Mouse (Mus musculus) left cerebral cortex, postnatal 4 days (tissue): Measurements from ENCODE around the gene Hoxd11. TPM values are rescaled to one million over a fixed set of nuclear protein-coding genes. Genes with fewer than 3 reads are reported as not detected.

ENCODE experiments used
- DNase-seq: peaks from one replicate; pipeline ENCODE4 v3.0.0-alpha.2; 2022
- intact Hi-C: fragments of 180-260 bp; cut with DNase I; formaldehyde crosslinking; loops from one replicate; pipeline ENCODE4 v1.15.1; 2025
- total RNA-seq, 2 experiments: library from RNA; stranded (reverse); gene quantifications; 2 replicates each; pipeline ENCODE4 v1.2.3; 2021

Gene Hoxd11
- not detected for total RNA-seq

DNA sequence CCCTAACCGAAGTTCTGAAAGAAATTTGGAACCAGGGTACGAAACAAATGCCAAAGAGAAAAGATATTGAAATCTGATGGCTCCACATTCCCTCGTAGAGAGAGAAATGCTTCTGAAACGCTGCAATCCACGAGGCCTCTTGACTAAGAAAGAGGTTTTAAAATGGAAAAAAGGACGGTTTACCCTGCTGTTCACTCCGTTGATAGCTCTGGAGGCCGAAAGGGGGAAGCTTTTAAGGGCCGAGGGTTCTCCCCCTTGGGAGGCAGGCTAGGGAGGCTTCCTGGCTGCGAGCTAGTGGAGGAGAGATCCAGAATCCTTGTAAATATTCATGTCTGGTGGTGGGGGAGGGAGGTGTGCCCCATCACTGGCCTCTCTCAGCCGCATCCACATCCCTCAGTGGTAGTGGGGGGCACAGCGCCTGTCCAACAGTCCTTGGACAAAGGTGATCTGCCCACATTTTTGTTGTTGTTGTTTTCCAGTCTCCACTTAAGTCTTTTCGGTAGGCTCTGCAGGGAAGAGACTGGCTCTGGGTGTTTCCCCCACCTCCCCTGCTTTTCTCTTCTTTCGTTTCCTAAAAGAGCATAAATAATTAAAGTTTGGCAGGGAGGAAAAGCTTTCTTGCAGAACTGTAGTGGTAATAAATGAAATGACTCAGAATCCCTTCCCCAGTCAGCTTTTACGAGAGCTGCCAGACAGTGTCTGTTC is at the start of gene Hoxd11:
Hoxd11 (plus strand) TSS at position 667 of the 705 bp plus-strand sequence.
- DNase-seq: no peak
- intact Hi-C loops: no loop called here

DNA sequence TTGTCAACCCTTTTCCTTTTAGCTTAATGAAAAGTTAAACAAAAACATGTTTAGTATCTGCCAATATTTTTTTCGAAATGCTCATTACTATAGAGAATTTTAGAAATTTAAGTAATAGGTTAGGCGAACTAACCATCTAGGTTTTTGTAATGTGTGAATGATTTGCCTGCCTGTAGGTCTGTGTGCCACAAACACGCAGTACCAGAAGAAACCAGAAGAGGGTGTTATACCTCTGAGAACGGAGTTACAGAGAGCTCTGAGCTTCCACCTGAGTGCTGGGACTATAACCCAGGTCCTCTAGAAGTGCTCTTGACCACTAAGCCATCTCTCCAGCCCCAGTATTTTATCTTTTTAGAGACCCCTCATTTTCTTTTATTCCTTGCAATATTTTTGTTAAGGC is 43.9 kb upstream of the Hoxd11 start:
- no peak for DNase-seq
- intact Hi-C loops: no loop called here

DNA sequence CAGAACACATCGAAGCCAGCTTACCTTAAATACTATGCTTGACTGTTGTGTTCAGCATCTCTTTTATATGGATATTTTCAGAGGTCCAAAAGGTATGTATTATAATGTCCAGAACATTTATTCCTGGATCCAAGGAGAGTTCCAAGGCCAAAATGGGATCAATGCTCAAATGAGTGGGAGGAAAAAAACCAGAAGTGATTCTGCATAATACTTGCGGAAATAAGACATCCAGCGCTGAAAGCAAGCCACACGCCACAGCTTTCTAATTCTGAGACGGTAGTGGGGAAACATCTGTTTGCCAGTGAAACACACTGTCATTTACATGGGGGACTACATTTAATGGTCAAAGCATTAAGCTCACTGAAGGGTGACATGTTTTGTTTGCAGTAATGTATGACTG is 36.9 kb upstream of the Hoxd11 start:
- intact Hi-C loops: no loop called here
- DNase-seq: no peak

DNA sequence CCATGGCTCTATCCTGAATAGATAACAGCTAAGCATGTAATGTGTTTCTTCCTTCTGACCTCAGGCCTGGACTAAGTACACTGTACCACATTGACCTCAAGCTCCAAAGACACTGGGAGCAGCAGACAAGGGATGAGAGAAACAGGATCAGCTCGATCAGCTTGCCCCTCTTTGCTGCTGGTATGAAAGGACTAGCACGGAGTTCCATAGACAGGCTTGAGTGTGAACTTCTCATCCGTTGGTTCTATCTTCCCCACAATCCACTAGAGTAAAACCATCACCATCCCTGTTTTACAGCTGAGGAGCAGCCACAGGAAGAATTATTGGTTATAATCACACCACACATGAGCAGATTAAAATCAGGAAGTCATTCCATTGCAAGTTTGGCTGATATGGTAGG is 33.7 kb upstream of the Hoxd11 start:
- DNase-seq: no peak
- intact Hi-C loops: no loop called here

DNA sequence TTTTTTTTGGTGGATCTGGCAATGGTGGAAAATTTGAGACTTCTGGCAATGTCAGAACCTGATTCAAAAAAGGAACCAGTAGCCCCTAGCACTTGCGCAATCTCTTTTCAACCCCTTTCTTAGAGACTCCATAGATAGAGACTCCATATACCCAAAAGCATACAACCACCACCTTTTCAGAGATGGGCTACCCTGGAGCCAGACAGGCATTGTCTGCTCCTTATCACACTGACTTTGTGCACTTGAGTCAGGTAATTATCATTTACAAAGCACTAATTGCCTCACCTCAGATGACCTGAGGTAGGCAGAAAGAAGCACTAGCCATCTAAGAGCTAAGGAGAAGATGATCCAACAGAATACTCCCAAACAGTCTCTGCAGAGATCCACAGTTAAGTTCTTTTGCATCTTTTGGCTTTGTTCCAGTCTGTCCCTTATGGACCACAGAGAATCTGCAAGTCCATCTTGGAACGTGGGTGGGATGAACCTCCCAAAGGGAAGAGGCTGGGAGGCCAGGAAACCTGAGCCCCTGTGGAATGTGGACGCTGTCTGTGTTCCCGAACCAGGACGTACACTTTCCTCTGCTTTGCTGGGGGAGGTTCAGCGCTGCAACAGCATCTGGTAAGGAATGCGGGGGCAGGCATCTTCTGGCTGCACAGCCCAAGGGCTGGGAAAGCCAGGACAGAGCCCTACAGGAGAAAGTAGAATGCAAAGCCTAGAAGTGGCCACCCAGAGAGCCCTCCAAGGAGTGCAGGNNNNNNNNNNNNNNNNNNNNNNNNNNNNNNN is 32.1 kb upstream of the Hoxd11 start:
- intact Hi-C loops: no loop called here

GRCm38 (mm10) chr2:74652996-74653340 is 26.4 kb upstream of the Hoxd11 start:
- no peak for DNase-seq
- intact Hi-C loops: no loop called here

More for the DNA sequence above, 32.1 kb upstream of the Hoxd11 start:
- no peak for DNase-seq

DNA sequence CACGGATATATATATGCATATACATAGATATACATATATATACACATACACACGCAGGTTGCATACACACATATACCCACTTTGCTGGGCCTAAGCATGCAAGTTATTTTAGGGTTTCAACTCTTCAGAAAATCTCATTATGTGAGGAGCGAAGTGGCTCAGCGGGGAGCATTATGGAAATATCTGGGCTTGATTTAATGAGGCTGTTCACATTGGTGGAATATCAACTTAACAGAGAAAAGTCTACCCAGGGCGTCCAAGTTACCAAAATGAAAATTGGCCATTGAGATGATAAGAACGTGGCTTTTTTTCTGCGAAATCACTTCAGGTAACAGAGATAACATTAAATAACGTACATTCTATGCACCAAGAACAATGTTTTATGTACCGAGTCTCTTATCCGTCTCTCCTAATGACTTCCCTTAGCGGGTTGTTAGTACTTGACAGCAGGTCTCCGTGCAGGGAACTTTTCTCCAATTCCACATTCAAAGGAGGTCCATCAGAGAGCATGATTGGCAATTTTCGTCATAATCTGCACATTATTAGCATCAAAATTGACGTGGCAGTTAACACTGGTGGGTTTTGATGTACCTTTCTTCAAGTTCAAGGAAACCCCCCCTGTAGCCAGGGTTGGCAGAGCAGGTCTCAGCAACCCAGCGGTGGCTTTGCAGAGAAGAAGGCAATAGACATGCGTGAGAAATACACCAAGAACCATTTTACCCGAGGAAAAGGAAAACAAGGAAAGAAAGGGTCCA is 25.4 kb upstream of the Hoxd11 start:
- DNase-seq: no peak
- intact Hi-C loops: no loop called here

DNA sequence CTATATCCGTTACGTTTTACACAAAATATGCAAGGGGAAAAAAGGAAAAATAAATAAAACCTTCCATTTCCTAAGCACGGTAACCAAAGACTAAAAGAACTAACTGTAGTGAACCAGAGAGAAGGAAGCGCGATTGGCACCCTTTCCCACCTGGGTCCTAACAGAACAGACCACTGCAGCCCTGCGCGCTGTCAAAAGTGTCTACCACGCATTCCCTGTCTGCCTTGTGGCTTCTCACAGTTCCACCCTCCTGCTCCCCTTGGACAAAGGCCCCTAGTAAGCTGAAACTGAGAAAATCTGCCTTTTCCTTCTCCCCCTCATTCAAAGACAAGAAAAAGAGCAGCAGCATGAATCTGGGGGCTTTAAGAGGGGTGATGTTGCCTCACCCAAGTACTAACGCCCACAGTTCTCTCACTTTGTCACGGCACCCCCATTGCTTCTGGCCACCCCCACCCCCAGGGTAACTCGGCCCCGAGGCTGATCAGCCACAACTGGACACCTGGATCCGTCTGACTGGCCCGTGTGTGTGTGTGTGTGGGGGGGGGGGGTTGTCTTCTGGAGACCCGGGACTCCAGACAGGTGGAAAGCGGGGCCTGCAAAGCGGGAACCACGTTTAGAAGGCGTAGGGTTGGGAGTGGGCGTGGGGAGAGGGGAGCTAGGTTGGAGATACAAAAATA is 24.5 kb upstream of the Hoxd11 start:
- no peak for DNase-seq
- intact Hi-C loops: loop anchor here (5.0 kb wide), 1 partner anchor 588 kb away; no protein-coding TSS in a partner anchor

GRCm38 (mm10) chr2:74655420-74655781 is 24.0 kb upstream of the Hoxd11 start:
- DNase-seq: peak; percentile 49
- intact Hi-C loops: loop anchor here (5.0 kb wide), 1 partner anchor 588 kb away; no protein-coding TSS in a partner anchor

DNA sequence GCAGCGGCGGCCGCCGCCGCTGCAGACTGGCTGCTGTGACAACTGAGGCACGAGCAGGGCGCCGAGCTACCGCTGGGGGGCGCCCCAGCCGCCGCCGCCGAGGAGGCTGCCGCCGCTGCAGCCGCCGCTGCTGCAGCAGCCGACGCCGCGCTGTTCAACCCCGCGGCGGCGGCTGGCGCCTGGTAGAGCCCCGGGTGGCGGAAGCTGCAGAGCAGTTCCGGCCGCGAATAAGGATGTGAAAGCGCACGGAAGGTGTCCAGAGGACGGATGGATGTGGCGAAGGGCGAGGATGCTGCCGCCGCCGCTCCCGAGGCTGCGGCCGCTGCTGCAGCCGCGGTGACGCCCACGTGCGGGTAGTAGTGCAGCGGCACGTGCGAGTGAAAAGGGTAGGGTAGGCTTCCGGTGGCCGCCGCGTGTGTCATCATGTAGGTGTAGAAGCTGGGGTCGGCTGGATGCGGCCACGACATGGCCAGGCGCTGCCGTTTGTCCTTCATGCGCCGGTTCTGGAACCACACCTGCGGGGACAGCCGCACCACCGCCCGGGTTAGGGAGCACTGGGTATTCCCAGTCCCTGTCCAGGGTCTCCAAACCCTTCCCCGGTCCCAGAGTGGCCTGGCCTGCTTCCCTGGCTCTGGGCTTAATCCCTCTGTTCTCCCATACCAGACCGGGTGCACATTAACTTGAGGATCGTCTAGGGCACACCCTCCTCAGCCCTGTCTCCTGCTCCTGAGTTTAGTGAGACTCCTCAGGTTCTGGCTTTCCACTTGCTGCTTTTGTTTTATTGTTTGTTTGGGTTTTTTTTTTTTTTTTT is 23.3 kb upstream of the Hoxd11 start:
- DNase-seq: peak; percentile 24
- intact Hi-C loops: loop anchor here (5.0 kb wide), 1 partner anchor 589 kb away; no protein-coding TSS in a partner anchor

DNA sequence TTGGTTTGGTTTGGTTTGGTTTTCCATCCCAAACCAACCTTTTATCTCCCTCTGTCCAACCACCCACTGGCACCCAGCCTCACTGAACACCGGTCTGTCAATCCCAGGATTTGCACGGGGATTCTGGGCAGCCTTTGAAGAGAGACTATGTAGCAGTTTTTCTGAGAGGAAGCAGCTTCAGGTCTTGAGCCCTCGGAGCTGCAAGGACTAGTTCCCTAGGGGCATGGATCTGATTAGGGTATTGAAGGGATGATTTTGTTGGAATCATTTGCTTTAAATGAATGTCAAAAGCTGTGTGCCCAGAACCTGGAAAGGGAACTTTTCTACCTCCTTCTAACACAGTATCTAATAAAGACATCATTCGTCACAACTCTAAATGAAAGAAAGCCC is 22.7 kb upstream of the Hoxd11 start:
- no peak for DNase-seq

GRCm38 (mm10) chr2:74657251-74658023 is 21.9 kb upstream of the Hoxd11 start:
- intact Hi-C loops: loop anchor here (5.0 kb wide), 1 partner anchor 590 kb away; no protein-coding TSS in a partner anchor
- DNase-seq: no peak

More for the DNA sequence above, 22.7 kb upstream of the Hoxd11 start:
- intact Hi-C loops: loop anchor here (5.0 kb wide), 1 partner anchor 589 kb away; no protein-coding TSS in a partner anchor

GRCm38 (mm10) chr2:74658024-74658666 is 21.2 kb upstream of the Hoxd11 start:
- intact Hi-C loops: loop anchor here (5.0 kb wide), 1 partner anchor 591 kb away; no protein-coding TSS in a partner anchor
- no peak for DNase-seq

DNA sequence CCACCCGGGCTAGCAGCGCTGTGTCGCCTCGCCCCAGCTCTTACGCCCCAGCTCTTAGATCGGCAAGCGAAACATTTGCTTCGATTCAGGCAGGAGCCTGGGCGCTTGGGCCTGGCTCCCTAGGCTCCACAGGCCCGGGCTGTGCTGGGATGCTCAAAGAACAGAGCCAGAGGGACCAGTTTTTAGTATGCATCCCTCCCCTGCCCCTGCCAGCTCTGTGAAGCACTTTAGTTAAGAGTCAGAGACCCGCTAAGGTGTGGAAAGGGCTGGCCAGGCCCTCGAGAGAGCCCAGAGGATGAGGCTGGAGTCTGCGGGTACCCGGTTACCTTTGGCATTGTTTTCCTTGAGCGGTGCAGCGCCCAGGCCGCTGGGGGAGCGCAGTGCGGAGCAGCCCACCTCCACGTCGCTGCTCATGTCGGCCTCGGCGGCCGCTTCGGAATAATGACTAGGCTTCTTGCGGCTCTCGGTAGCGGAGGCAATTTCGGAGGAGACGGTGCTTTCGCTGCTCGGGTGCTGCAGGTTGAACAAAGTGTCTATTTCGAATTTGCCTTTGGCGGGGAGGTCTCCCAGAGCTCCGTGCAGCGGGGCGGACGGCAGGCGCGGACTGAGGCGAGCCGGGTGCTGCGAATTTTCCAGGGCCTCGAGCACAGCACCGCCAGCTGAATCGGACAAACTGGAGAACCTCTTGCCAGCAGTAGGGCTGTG is 20.5 kb upstream of the Hoxd11 start:
- DNase-seq: no peak
- intact Hi-C loops: loop anchor here (5.0 kb wide), 1 partner anchor 592 kb away; no protein-coding TSS in a partner anchor

GRCm38 (mm10) chr2:74659507-74660005 is 19.8 kb upstream of the Hoxd11 start, which contains the start of gene Evx2:
Evx2 (minus strand) TSS chr2:74659557.
- intact Hi-C loops: loop anchor here (5.0 kb wide), 5 partner anchors 592 to 1107 kb away; no protein-coding TSS in a partner anchor
- DNase-seq: no peak

- intact Hi-C loops: loop anchor here (5.0 kb wide), 4 partner anchors 693 to 1108 kb away; no protein-coding TSS in a partner anchor
- DNase-seq: no peak
Observed at GRCm38 (mm10) chr2:74660421-74661375, 18.7 kb upstream of the Hoxd11 start.
